Mouse (Mus musculus): ENCODE measurements at regions not wholly inside any gene's neighbourhood (a gene's known extent, or its start where the extent isn't known, plus 50 kb on each side); places are given as distances from the start of the nearest gene placed in this dataset.

- H3K27ac ChIP-seq (ENCODE audit: insufficient read depth, low read depth, low read length), result no peak overlapping the region
- no peak overlapping the region for H3K4me3 ChIP-seq (ENCODE audit: insufficient read depth, low read depth, low read length)
- 73% methylated on average over 17 of the region's 17 CpGs for WGBS
- H3K4me1 ChIP-seq (ENCODE audit: control insufficient read depth, insufficient read depth, low read length), result no peaks in the 10 kb centered on the region
- H3K27me3 ChIP-seq (replicated peaks; ENCODE audit: control insufficient read depth, insufficient read depth, low read length), result no peaks in the 10 kb centered on the region
- TF ChIP-seq CTCF (conservative IDR thresholded peaks at IDR 0.05; ENCODE audit: insufficient read depth, insufficient read length, low read depth, low read length), result no peak
- no peak for TF ChIP-seq POLR2A (IDR thresholded peaks at IDR 0.05; ENCODE audit: low read depth, low read length)
- no peaks in the 10 kb centered on the region for H3K36me3 ChIP-seq (ENCODE audit: control insufficient read depth, insufficient read depth, low read length)
- DNase-seq, result no peak
These were observed 144.0 kb downstream of the Rplp1 start for GRCm38 (mm10) chr9:61770207-61770955.

DNA sequence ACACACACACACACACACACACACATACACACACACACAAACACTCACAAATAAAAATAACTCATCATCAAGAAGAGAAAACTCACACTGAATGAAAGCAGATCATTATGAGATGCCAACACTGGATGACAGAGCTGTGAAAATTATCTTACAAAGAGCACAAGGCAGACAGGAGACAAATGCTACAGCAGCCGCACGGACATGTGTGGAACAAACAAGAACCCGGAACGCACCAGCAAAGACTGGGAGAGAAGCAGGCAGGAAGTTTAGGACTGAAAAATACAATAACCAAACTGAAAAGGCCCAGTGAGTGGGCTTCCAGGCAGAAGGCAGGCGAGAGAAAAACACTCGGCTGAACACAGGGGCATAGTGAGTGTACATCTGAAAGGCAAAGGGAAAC is 148.2 kb downstream of the Rplp1 start:
- TF ChIP-seq CTCF (conservative IDR thresholded peaks at IDR 0.05; ENCODE audit: insufficient read depth, insufficient read length, low read depth, low read length) (no peak), POLR2A (IDR thresholded peaks at IDR 0.05; ENCODE audit: low read depth, low read length) (no peak)
- Histone ChIP-seq H3K27me3 (replicated peaks; ENCODE audit: control insufficient read depth, insufficient read depth, low read length) (no peaks in the 10 kb centered on the region), H3K36me3 (ENCODE audit: control insufficient read depth, insufficient read depth, low read length) (no peaks in the 10 kb centered on the region), H3K4me1 (ENCODE audit: control insufficient read depth, insufficient read depth, low read length) (no peaks in the 10 kb centered on the region), H3K27ac (ENCODE audit: insufficient read depth, low read depth, low read length) (no peak overlapping the region), H3K4me3 (ENCODE audit: insufficient read depth, low read depth, low read length) (no peak overlapping the region)
- DNase-seq, result no peak
- 88% methylated on average over 6 of the region's 6 CpGs for WGBS

- no peak for DNase-seq
- H3K36me3 ChIP-seq (ENCODE audit: control insufficient read depth, insufficient read depth, low read length), result no peaks in the 10 kb centered on the region
- H3K27me3 ChIP-seq (replicated peaks; ENCODE audit: control insufficient read depth, insufficient read depth, low read length), result no peaks in the 10 kb centered on the region
- TF ChIP-seq POLR2A (IDR thresholded peaks at IDR 0.05; ENCODE audit: low read depth, low read length) (no peak), CTCF (conservative IDR thresholded peaks at IDR 0.05; ENCODE audit: insufficient read depth, insufficient read length, low read depth, low read length) (no peak)
- no peak overlapping the region for H3K27ac ChIP-seq (ENCODE audit: insufficient read depth, low read depth, low read length)
- no peak overlapping the region for H3K4me3 ChIP-seq (ENCODE audit: insufficient read depth, low read depth, low read length)
- 50% methylated on average over 5 of the region's 5 CpGs for WGBS
- no peaks in the 10 kb centered on the region for H3K4me1 ChIP-seq (ENCODE audit: control insufficient read depth, insufficient read depth, low read length)
These were observed 149.0 kb downstream of the Rplp1 start for GRCm38 (mm10) chr9:61765366-61765765.

DNA sequence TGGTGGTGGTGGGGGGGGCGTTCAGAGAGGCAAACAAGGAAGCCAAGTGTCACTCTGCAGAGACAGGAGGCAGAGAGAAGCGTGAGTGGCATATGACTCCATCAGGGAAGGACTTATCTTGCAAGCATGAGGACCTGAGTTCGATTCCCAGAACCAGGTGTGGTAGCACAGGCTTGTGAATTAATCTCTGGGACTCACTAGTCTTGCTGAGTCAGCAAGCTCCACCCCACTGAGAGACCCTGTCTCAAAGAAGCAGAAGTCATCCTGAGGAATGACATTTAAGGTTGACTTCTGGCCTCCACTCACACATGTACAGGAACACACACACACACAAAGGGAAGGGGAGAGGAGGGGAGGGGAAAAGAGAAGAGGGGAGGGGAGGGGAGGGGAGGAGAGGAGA is 156.5 kb downstream of the Rplp1 start:
- TF ChIP-seq CTCF (conservative IDR thresholded peaks at IDR 0.05; ENCODE audit: insufficient read depth, insufficient read length, low read depth, low read length) (no peak), POLR2A (IDR thresholded peaks at IDR 0.05; ENCODE audit: low read depth, low read length) (no peak)
- Histone ChIP-seq H3K4me1 (ENCODE audit: control insufficient read depth, insufficient read depth, low read length) (no peaks in the 10 kb centered on the region), H3K27ac (ENCODE audit: insufficient read depth, low read depth, low read length) (no peak overlapping the region), H3K36me3 (ENCODE audit: control insufficient read depth, insufficient read depth, low read length) (no peaks in the 10 kb centered on the region), H3K4me3 (ENCODE audit: insufficient read depth, low read depth, low read length) (no peak overlapping the region), H3K27me3 (replicated peaks; ENCODE audit: control insufficient read depth, insufficient read depth, low read length) (no peaks in the 10 kb centered on the region)
- 93% methylated on average over 3 of the region's 3 CpGs for WGBS
- DNase-seq, result no peak

DNA sequence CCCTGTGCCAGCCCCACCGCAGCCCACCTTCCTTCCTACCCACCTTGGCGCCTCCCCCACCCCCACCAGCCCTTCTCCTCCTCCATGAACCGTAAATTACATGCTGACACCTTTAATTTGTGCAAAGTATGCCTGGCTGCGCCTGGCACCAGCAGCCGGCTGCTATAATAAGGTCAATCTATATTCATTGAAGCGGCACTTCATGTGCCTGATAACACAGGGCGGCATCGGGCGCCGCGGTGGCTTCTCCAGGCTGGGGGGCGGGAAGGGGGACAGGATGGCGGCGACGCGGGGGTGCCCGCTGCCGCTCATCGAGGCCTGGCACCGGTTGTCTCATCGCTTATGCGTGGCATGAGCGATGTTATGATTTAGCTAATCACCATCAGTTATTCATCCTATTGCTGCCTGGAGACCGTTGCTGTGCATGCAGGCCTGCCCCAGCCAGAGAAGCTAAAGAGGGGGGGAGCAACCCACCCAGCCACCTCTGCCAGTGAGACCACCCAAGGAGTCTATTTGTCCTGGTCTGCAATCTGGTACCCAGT is 157.5 kb downstream of the Rplp1 start:
- H3K27me3 ChIP-seq (replicated peaks; ENCODE audit: control insufficient read depth, insufficient read depth, low read length), result no peaks in the 10 kb centered on the region
- H3K4me1 ChIP-seq (ENCODE audit: control insufficient read depth, insufficient read depth, low read length), result no peaks in the 10 kb centered on the region
- H3K27ac ChIP-seq (ENCODE audit: insufficient read depth, low read depth, low read length), result no peak overlapping the region
- WGBS, result 31% methylated on average over 24 of the region's 24 CpGs
- no peaks in the 10 kb centered on the region for H3K36me3 ChIP-seq (ENCODE audit: control insufficient read depth, insufficient read depth, low read length)
- no peak for TF ChIP-seq CTCF (conservative IDR thresholded peaks at IDR 0.05; ENCODE audit: insufficient read depth, insufficient read length, low read depth, low read length)
- no peak for TF ChIP-seq POLR2A (IDR thresholded peaks at IDR 0.05; ENCODE audit: low read depth, low read length)
- DNase-seq, result no peak
- no peak overlapping the region for H3K4me3 ChIP-seq (ENCODE audit: insufficient read depth, low read depth, low read length)

DNA sequence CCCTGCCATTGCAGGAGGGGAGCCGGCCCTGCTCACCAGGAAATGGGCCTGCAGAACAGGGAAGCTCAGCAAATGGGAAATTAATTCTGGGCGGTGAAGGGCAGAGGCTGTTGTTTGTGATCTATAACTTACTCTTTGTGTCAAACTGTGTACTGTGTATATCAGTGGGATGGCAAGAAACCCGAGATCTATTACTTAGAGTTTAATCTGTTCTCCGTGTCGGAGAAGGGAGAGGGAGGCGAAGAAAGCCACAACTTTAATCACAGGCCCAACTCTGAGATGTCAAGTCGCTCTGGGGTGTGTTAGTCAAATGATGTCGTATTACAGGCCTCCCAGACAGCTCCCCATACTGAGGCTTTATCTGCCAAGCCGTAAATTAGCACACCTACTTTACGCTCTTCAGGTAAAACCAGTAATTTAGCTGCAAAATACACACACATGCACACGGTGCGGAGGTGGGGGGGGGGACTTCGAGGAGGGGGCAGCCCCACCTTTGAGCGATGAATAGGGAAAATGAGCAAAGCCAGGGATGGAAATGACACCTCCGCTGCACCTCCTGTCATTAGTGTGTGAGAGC is 158.0 kb downstream of the Rplp1 start:
- 51% methylated on average over 15 of the region's 15 CpGs for WGBS
- no peaks in the 10 kb centered on the region for H3K4me1 ChIP-seq (ENCODE audit: control insufficient read depth, insufficient read depth, low read length)
- H3K36me3 ChIP-seq (ENCODE audit: control insufficient read depth, insufficient read depth, low read length), result no peaks in the 10 kb centered on the region
- H3K4me3 ChIP-seq (ENCODE audit: insufficient read depth, low read depth, low read length), result no peak overlapping the region
- no peak for DNase-seq
- no peaks in the 10 kb centered on the region for H3K27me3 ChIP-seq (replicated peaks; ENCODE audit: control insufficient read depth, insufficient read depth, low read length)
- TF ChIP-seq CTCF (conservative IDR thresholded peaks at IDR 0.05; ENCODE audit: insufficient read depth, insufficient read length, low read depth, low read length), result no peak
- no peak for TF ChIP-seq POLR2A (IDR thresholded peaks at IDR 0.05; ENCODE audit: low read depth, low read length)
- no peak overlapping the region for H3K27ac ChIP-seq (ENCODE audit: insufficient read depth, low read depth, low read length)

- no peak for TF ChIP-seq CTCF (conservative IDR thresholded peaks at IDR 0.05; ENCODE audit: insufficient read depth, insufficient read length, low read depth, low read length)
- no peak for TF ChIP-seq POLR2A (IDR thresholded peaks at IDR 0.05; ENCODE audit: low read depth, low read length)
- H3K36me3 ChIP-seq (ENCODE audit: control insufficient read depth, insufficient read depth, low read length), result no peaks in the 10 kb centered on the region
- H3K27ac ChIP-seq (ENCODE audit: insufficient read depth, low read depth, low read length), result no peak overlapping the region
- H3K4me3 ChIP-seq (ENCODE audit: insufficient read depth, low read depth, low read length), result no peak overlapping the region
- 96% methylated on average over 3 of the region's 3 CpGs for WGBS
- H3K27me3 ChIP-seq (replicated peaks; ENCODE audit: control insufficient read depth, insufficient read depth, low read length), result no peaks in the 10 kb centered on the region
- H3K4me1 ChIP-seq (ENCODE audit: control insufficient read depth, insufficient read depth, low read length), result no peaks in the 10 kb centered on the region
- DNase-seq, result no peak
These were observed 159.0 kb downstream of the Rplp1 start for GRCm38 (mm10) chr9:61755311-61755710.
